Mouse (Mus musculus) embryonic facial prominence, embryonic 12.5 days (tissue): Measurements from ENCODE around the gene Kctd14. TPM values are rescaled to one million over a fixed set of nuclear protein-coding genes. Genes with fewer than 3 reads are reported as not detected.
"Not testable (repeated sequence)": the region's sequence is repeated elsewhere in the genome, so short reads cannot be mapped to it uniquely, and the experiment has no call there.

ENCODE experiments used
- ATAC-seq: fragments of 200-750 bp; cut with Nextera tagmentation; 2 replicates; pipeline ENCODE4 v1.8.0; 2017; ENCODE audit not compliant: insufficient number of reproducible peaks, insufficient read depth, low FRiP score, low TSS enrichment
- H3K27ac ChIP-seq: fragments of 300-500 bp; sonication (generic); 2 replicates; pipeline ENCODE4 v1.5.1; 2016; ENCODE audit warnings: mild to moderate bottlenecking
- H3K27me3 ChIP-seq: fragments of 300-500 bp; sonication (generic); 2 replicates; pipeline ENCODE4 v1.6.1; 2016; ENCODE audit warnings: mild to moderate bottlenecking, moderate library complexity
- H3K36me3 ChIP-seq: fragments of 300-500 bp; sonication (generic); 2 replicates; pipeline ENCODE4 v1.6.1; 2016; ENCODE audit warnings: mild to moderate bottlenecking
- H3K4me1 ChIP-seq: fragments of 300-500 bp; sonication (generic); 2 replicates; pipeline ENCODE4 v1.6.1; 2016
- H3K4me2 ChIP-seq: fragments of 300-500 bp; sonication (generic); replicated peaks from 2 replicates; pipeline ENCODE4 v1.6.1; 2016; ENCODE audit warnings: mild to moderate bottlenecking, moderate library complexity
- H3K4me3 ChIP-seq: fragments of 300-500 bp; sonication (generic); 2 replicates; pipeline ENCODE4 v1.5.1; 2016; ENCODE audit warnings: mild to moderate bottlenecking
- H3K9ac ChIP-seq: fragments of 300-500 bp; sonication (generic); 2 replicates; pipeline ENCODE4 v1.6.1; 2016; ENCODE audit warnings: mild to moderate bottlenecking, moderate library complexity
- H3K9me3 ChIP-seq: fragments of 300-500 bp; sonication (generic); 2 replicates; pipeline ENCODE4 v1.6.1; 2016; ENCODE audit warnings: mild to moderate bottlenecking, moderate library complexity
- WGBS: fragments of 180-500 bp; shearing (Covaris S2); methylation state at CpG from one replicate; pipeline ENCODE4 v1.1.7; 2016; 5-methylcytosine and 5-hydroxymethylcytosine counted together
- polyA plus RNA-seq: library from polyadenylated mRNA; unstranded; fragments of >200 nt; fragmentation: Nextera tagmentation; extraction: Ambion mirVana; gene quantifications from 2 replicates; pipeline ENCODE4 v1.2.1, GENCODE M21; 2016

Kctd14 gene
- polyA plus RNA-seq, result 1.9 and 2.2 TPM in 2 replicates

- not testable (repeated sequence) for H3K9ac ChIP-seq, H3K27ac ChIP-seq, ATAC-seq, H3K27me3 ChIP-seq, H3K36me3 ChIP-seq, H3K4me3 ChIP-seq, H3K9me3 ChIP-seq, H3K4me2 ChIP-seq
- peaks cover 10% of the 10 kb centered on the region; the same call in 1 of the 2 replicates for H3K4me1 ChIP-seq
- WGBS, result 86% methylated on average over 2 of the region's 2 CpGs
Observed at GRCm38 (mm10) chr7:97451023-97451422, at the start of gene Kctd14. Gene Kctd14, plus strand, starts transcription at chr7:97451323.

- Histone ChIP-seq H3K4me3 (no peak overlapping the region), H3K27me3 (no peaks in the 10 kb centered on the region), H3K9ac (no peak overlapping the region), H3K4me2 (no peak overlapping the region), H3K36me3 (peaks cover 36% of the 10 kb centered on the region), H3K9me3 (peaks cover 4% of the 10 kb centered on the region; the same call in 1 of the 2 replicates), H3K4me1 (no peaks in the 10 kb centered on the region), H3K27ac (no peak overlapping the region)
- no peak for ATAC-seq
- 88% methylated on average over 10 of the region's 10 CpGs for WGBS
Observed at GRCm38 (mm10) chr7:97407145-97407544, 44.0 kb upstream of the Kctd14 start.

GRCm38 (mm10) chr7:97411106-97411505 lies 40.0 kb upstream of the Kctd14 start:
- Histone ChIP-seq H3K9ac (no peak overlapping the region), H3K9me3 (no peaks in the 10 kb centered on the region), H3K27ac (no peak overlapping the region), H3K4me1 (0 out of 2 replicates have a peak, but pooled peaks cover 4% of the 10 kb centered on the region), H3K4me3 (no peak overlapping the region), H3K27me3 (no peaks in the 10 kb centered on the region), H3K36me3 (peaks cover 39% of the 10 kb centered on the region), H3K4me2 (no peak overlapping the region)
- ATAC-seq, result no peak
- WGBS, result 94% methylated on average over 2 of the region's 2 CpGs

GRCm38 (mm10) chr7:97411575-97411974 lies 39.5 kb upstream of the Kctd14 start:
- Histone ChIP-seq H3K27ac (no peak overlapping the region), H3K27me3 (no peaks in the 10 kb centered on the region), H3K4me1 (0 out of 2 replicates have a peak, but pooled peaks cover 4% of the 10 kb centered on the region), H3K4me2 (no peak overlapping the region), H3K9me3 (no peaks in the 10 kb centered on the region), H3K9ac (no peak overlapping the region), H3K36me3 (peaks cover 39% of the 10 kb centered on the region), H3K4me3 (no peak overlapping the region)
- WGBS, result 74% methylated on average over 3 of the region's 3 CpGs
- ATAC-seq, result no peak

- 0 out of 2 replicates have a peak, but pooled peaks cover 4% of the 10 kb centered on the region for H3K4me1 ChIP-seq
- WGBS, result 100% methylated on average over 1 of the region's 1 CpGs
Observed at GRCm38 (mm10) chr7:97413981-97414380, 37.1 kb upstream of the Kctd14 start.

GRCm38 (mm10) chr7:97414426-97414825 lies 36.7 kb upstream of the Kctd14 start:
- no peak for ATAC-seq
- WGBS, result 93% methylated on average over 1 of the region's 1 CpGs
- Histone ChIP-seq H3K4me3 (no peak overlapping the region), H3K4me1 (0 out of 2 replicates have a peak, but pooled peaks cover 4% of the 10 kb centered on the region), H3K9me3 (no peaks in the 10 kb centered on the region), H3K27me3 (no peaks in the 10 kb centered on the region), H3K4me2 (no peak overlapping the region), H3K36me3 (peaks cover 17% of the 10 kb centered on the region), H3K27ac (no peak overlapping the region), H3K9ac (no peak overlapping the region)

More at GRCm38 (mm10) chr7:97413981-97414380, 37.1 kb upstream of the Kctd14 start:
- no peak overlapping the region for H3K9ac ChIP-seq
- no peak overlapping the region for H3K27ac ChIP-seq
- H3K4me2 ChIP-seq, result no peak overlapping the region
- no peak for ATAC-seq
- H3K36me3 ChIP-seq, result peaks cover 21% of the 10 kb centered on the region
- no peak overlapping the region for H3K4me3 ChIP-seq
- H3K9me3 ChIP-seq, result no peaks in the 10 kb centered on the region
- no peaks in the 10 kb centered on the region for H3K27me3 ChIP-seq

- no peak overlapping the region for H3K9ac ChIP-seq
- WGBS, result 48% methylated on average over 9 of the region's 9 CpGs
- ATAC-seq, result no peak
- no peak overlapping the region for H3K4me2 ChIP-seq
- H3K9me3 ChIP-seq, result no peaks in the 10 kb centered on the region
- 0 out of 2 replicates have a peak, but pooled peaks cover 4% of the 10 kb centered on the region for H3K4me1 ChIP-seq
- H3K36me3 ChIP-seq, result peaks cover 11% of the 10 kb centered on the region
- H3K27me3 ChIP-seq, result no peaks in the 10 kb centered on the region
- no peak overlapping the region for H3K4me3 ChIP-seq
- H3K27ac ChIP-seq, result no peak overlapping the region
Observed at GRCm38 (mm10) chr7:97414915-97415687, 36.0 kb upstream of the Kctd14 start.

- ATAC-seq, result no peak
- WGBS, result 70% methylated on average over 4 of the region's 4 CpGs
Observed at GRCm38 (mm10) chr7:97416473-97416872, 34.6 kb upstream of the Kctd14 start.

GRCm38 (mm10) chr7:97416906-97417777 lies 34.0 kb upstream of the Kctd14 start, which contains the start of gene Thrsp:
Gene Thrsp, minus strand, starts transcription at chr7:97417730.
- ATAC-seq, result no peak

More at GRCm38 (mm10) chr7:97416473-97416872, 34.6 kb upstream of the Kctd14 start:
- Histone ChIP-seq H3K4me3 (no peak overlapping the region), H3K9ac (no peak overlapping the region), H3K27ac (no peak overlapping the region), H3K4me2 (no peak overlapping the region), H3K27me3 (no peaks in the 10 kb centered on the region), H3K9me3 (no peaks in the 10 kb centered on the region), H3K4me1 (0 out of 2 replicates have a peak, but pooled peaks cover 4% of the 10 kb centered on the region), H3K36me3 (peaks cover 3% of the 10 kb centered on the region; the same call in 1 of the 2 replicates)

GRCm38 (mm10) chr7:97418717-97419116 lies 32.4 kb upstream of the Kctd14 start:
- Histone ChIP-seq H3K9me3 (no peaks in the 10 kb centered on the region), H3K4me2 (no peak overlapping the region), H3K4me3 (no peak overlapping the region), H3K4me1 (0 out of 2 replicates have a peak, but pooled peaks cover 4% of the 10 kb centered on the region), H3K27ac (no peak overlapping the region), H3K36me3 (no peaks in the 10 kb centered on the region), H3K9ac (no peak overlapping the region), H3K27me3 (no peaks in the 10 kb centered on the region)
- no peak for ATAC-seq
- 71% methylated on average over 5 of the region's 5 CpGs for WGBS

More at GRCm38 (mm10) chr7:97416906-97417777, 34.0 kb upstream of the Kctd14 start, which contains the start of gene Thrsp:
- no peak within 1 kb of the TSS for H3K27ac ChIP-seq
- WGBS, result 83% methylated on average over 25 of the region's 25 CpGs
- 0 out of 2 replicates have a peak, but pooled peaks cover 4% of the 10 kb centered on the region for H3K4me1 ChIP-seq
- H3K4me3 ChIP-seq, result no peak within 1 kb of the TSS
- H3K36me3 ChIP-seq, result peaks cover 3% of the 10 kb centered on the region; the same call in 1 of the 2 replicates
- no peaks in the 10 kb centered on the region for H3K9me3 ChIP-seq
- no peak within 1 kb of the TSS for H3K9ac ChIP-seq
- H3K4me2 ChIP-seq, result no peak within 1 kb of the TSS
- H3K27me3 ChIP-seq, result no peaks in the 10 kb centered on the region

- Histone ChIP-seq H3K9me3 (no peaks in the 10 kb centered on the region), H3K4me2 (no peak overlapping the region), H3K4me1 (0 out of 2 replicates have a peak, but pooled peaks cover 4% of the 10 kb centered on the region), H3K9ac (no peak overlapping the region), H3K4me3 (no peak overlapping the region), H3K27me3 (no peaks in the 10 kb centered on the region), H3K27ac (no peak overlapping the region), H3K36me3 (no peaks in the 10 kb centered on the region)
- ATAC-seq, result no peak
- WGBS, result 78% methylated on average over 5 of the region's 5 CpGs
Observed at GRCm38 (mm10) chr7:97419163-97419562, 32.0 kb upstream of the Kctd14 start.
